Mouse (Mus musculus) erythroblast, embryonic 14.5 days (primary cell): ENCODE results near the gene Trmt112. TPM values are rescaled to one million over a fixed set of nuclear protein-coding genes. Genes with fewer than 3 reads are reported as not detected.

Experiments
- H3K27me3 ChIP-seq: 2 replicates; pipeline ENCODE4 v1.6.1; 2012; ENCODE audit warnings: inconsistent platforms; ENCODE audit not compliant: control insufficient read depth
- H3K36me3 ChIP-seq: 2 replicates; pipeline ENCODE4 v1.6.1; 2012; ENCODE audit warnings: mild to moderate bottlenecking, inconsistent platforms; ENCODE audit not compliant: control insufficient read depth
- H3K4me1 ChIP-seq: 2 replicates; pipeline ENCODE4 v1.6.1; 2012; ENCODE audit warnings: inconsistent platforms; ENCODE audit not compliant: control insufficient read depth
- H3K4me3 ChIP-seq: replicated peaks from 2 replicates; pipeline ENCODE3; 2012; ENCODE audit warnings: moderate library complexity, mild to moderate bottlenecking, inconsistent platforms
- H3K9me3 ChIP-seq: 2 replicates; pipeline ENCODE4 v1.6.1; 2012; ENCODE audit warnings: low read length, inconsistent platforms, mixed read lengths; ENCODE audit not compliant: control insufficient read depth
- GATA1 ChIP-seq: IDR thresholded peaks from 2 replicates; pipeline ENCODE4 v1.6.1; 2012; ENCODE audit warnings: low read length, inconsistent platforms, mixed read lengths
- TAL1 ChIP-seq: IDR thresholded peaks from 3 replicates; pipeline ENCODE4 v1.6.1; 2012; ENCODE audit warnings: low read length, inconsistent platforms, mixed read lengths
- polyA plus RNA-seq: library from polyadenylated mRNA; stranded (reverse); fragments of >175 nt; gene quantifications from 2 replicates; pipeline ENCODE4 v1.2.3, GENCODE M21; 2012

Trmt112 gene
- polyA plus RNA-seq, 1 experiment, result 8.3 TPM

GRCm38 (mm10) chr19:6933102-6933435 is 23.6 kb downstream of the Trmt112 start:
- Histone ChIP-seq H3K9me3 (peaks cover 10% of the 10 kb centered on the region; the same call in 1 of the 2 replicates), H3K4me1 (peaks cover 5% of the 10 kb centered on the region), H3K4me3 (no peak overlapping the region), H3K36me3 (no peaks in the 10 kb centered on the region), H3K27me3 (peaks cover 84% of the 10 kb centered on the region)
- TF ChIP-seq TAL1 (no peak), GATA1 (no peak)

- Histone ChIP-seq H3K27me3 (peaks cover 79% of the 10 kb centered on the region), H3K4me3 (no peak overlapping the region), H3K36me3 (no peaks in the 10 kb centered on the region; the same call in 1 of the 2 replicates), H3K9me3 (peaks cover 10% of the 10 kb centered on the region; the same call in 1 of the 2 replicates), H3K4me1 (peaks cover 5% of the 10 kb centered on the region)
- TF ChIP-seq TAL1 (no peak), GATA1 (no peak)
These were observed 24.1 kb downstream of the Trmt112 start for GRCm38 (mm10) chr19:6933436-6934194.

- peaks cover 71% of the 10 kb centered on the region for H3K27me3 ChIP-seq
- H3K36me3 ChIP-seq, result no peaks in the 10 kb centered on the region; the same call in 1 of the 2 replicates
- peaks cover 5% of the 10 kb centered on the region for H3K4me1 ChIP-seq
- H3K4me3 ChIP-seq, result no peak within 1 kb of the TSS
- peaks cover 10% of the 10 kb centered on the region; the same call in 1 of the 2 replicates for H3K9me3 ChIP-seq
- TF ChIP-seq TAL1, result no peak
- TF ChIP-seq GATA1, result no peak
These were observed 24.9 kb downstream of the Trmt112 start, which contains the start of gene Kcnk4 for GRCm38 (mm10) chr19:6934195-6934977. Gene Kcnk4 (minus strand): TSS chr19:6934515.

- H3K27me3 ChIP-seq, result peaks cover 55% of the 10 kb centered on the region
- TF ChIP-seq TAL1, result no peak
- TF ChIP-seq GATA1, result no peak
- H3K4me3 ChIP-seq, result no peak overlapping the region
- peaks cover 10% of the 10 kb centered on the region; the same call in 1 of the 2 replicates for H3K9me3 ChIP-seq
- H3K36me3 ChIP-seq, result no peaks in the 10 kb centered on the region; the same call in 1 of the 2 replicates
- H3K4me1 ChIP-seq, result peaks cover 17% of the 10 kb centered on the region
These were observed 26.8 kb downstream of the Trmt112 start for GRCm38 (mm10) chr19:6936299-6936698.

GRCm38 (mm10) chr19:6937541-6938465 is 28.3 kb downstream of the Trmt112 start:
- no peak for TF ChIP-seq GATA1
- TF ChIP-seq TAL1, result no peak
- H3K9me3 ChIP-seq, result peaks cover 10% of the 10 kb centered on the region; the same call in 1 of the 2 replicates

GRCm38 (mm10) chr19:6939106-6940002 is 29.9 kb downstream of the Trmt112 start:
- Histone ChIP-seq H3K27me3 (peaks cover 24% of the 10 kb centered on the region), H3K4me1 (peaks cover 31% of the 10 kb centered on the region), H3K4me3 (no peak overlapping the region), H3K9me3 (no peaks in the 10 kb centered on the region; the same call in 1 of the 2 replicates), H3K36me3 (peaks cover 5% of the 10 kb centered on the region)
- no peak for TF ChIP-seq TAL1
- no peak for TF ChIP-seq GATA1

More at GRCm38 (mm10) chr19:6937541-6938465, 28.3 kb downstream of the Trmt112 start:
- peaks cover 40% of the 10 kb centered on the region for H3K27me3 ChIP-seq
- no peak overlapping the region for H3K4me3 ChIP-seq
- H3K36me3 ChIP-seq, result no peaks in the 10 kb centered on the region; the same call in 1 of the 2 replicates
- H3K4me1 ChIP-seq, result peaks cover 27% of the 10 kb centered on the region

GRCm38 (mm10) chr19:6940396-6941351 is 31.2 kb downstream of the Trmt112 start:
- no peak for TF ChIP-seq TAL1
- no peak for TF ChIP-seq GATA1
- H3K4me1 ChIP-seq, result peaks cover 34% of the 10 kb centered on the region
- peaks cover 11% of the 10 kb centered on the region for H3K27me3 ChIP-seq
- H3K9me3 ChIP-seq, result no peaks in the 10 kb centered on the region
- H3K36me3 ChIP-seq, result peaks cover 14% of the 10 kb centered on the region
- H3K4me3 ChIP-seq, result peak overlapping the region; percentile 81
